ENCODE assay signal across 23 mouse cellular contexts in the genomic region with DNA sequence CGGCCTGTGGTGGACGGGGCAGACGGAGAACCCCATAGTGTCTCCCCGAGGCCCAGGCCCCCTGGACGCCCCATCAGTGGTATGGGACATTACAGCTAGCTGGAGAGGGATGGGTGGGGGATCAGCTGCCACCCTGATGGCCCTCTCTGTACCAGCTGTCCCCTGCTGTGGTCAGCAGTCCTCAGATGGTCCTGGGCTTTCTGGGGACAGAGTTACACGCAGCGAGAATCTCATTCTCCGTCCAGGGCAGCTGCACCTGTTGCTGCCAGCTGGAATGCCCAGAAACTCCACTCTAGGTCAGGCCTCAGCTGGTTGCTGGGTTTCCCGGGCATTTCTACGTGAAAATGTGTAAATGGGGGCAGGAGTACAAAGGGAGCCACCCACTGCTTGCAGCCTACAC. TPM values are rescaled to one million over a fixed set of nuclear protein-coding genes. Genes with fewer than 3 reads are reported as not detected.
DNase-seq lines count a peak whose midpoint lies in the region; ATAC-seq and TF ChIP-seq lines count a peak whose summit lies in the region.
"Had no signal": no experiment of that assay in that cellular context is flagged by ENCODE, and none has a peak within 500 bp of the region (broad histone marks: within the 10 kb centered on the region; RNA-seq: fewer than 3 reads in every experiment).

No protein-coding gene starts in this region.

- TF ChIP-seq POLR2A in limb, embryonic 14.5 days (IDR thresholded peaks at IDR 0.05; ENCODE audit: borderline replicate concordance, extremely low read depth, insufficient read depth, insufficient read length), result no peak

- H3K36me3 ChIP-seq in limb, embryonic 14.5 days (ENCODE audit: control insufficient read depth, insufficient read depth, low read length), result peaks cover 94% of the 10 kb centered on the region
- peaks cover 98% of the 10 kb centered on the region for H3K36me3 ChIP-seq in limb, embryonic 10.5 days

- no peak overlapping the region for H3K9ac ChIP-seq in limb, embryonic 14.5 days (ENCODE audit: low read depth, low read length, severe bottlenecking)
- H3K9ac ChIP-seq: embryonic facial prominence, embryonic 13.5 days; embryonic facial prominence, embryonic 15.5 days; forebrain, embryonic 12.5 days had no signal

- ATAC-seq in limb, embryonic 14.5 days (ENCODE audit: low FRiP score, low read depth), result 0 out of 2 replicates have a peak, but pooled peaks have one; percentile 3
- ATAC-seq: forebrain, embryonic 14.5 days; forebrain, embryonic 16.5 days had no signal

- 89% methylated on average over 10 of the region's 10 CpGs for WGBS in limb, embryonic 14.5 days
- 93% methylated on average over 10 of the region's 10 CpGs for WGBS in limb, embryonic 10.5 days

- DNase-seq in gastrocnemius, postnatal 14 days, result peak; percentile 59
- DNase-seq in gastrocnemius, adult 18-20 months (ENCODE audit: low spot score), result no peak
- no peak for DNase-seq in limb, embryonic 14.5 days (ENCODE audit: low spot score)
- no peak for DNase-seq in limb, embryonic 10.5 days (ENCODE audit: low spot score)
- DNase-seq in ovary, adult 18-20 months (ENCODE audit: low spot score), result no peak
- DNase-seq: adrenal gland, adult 2 months; adrenal gland, postnatal 10 days; adrenal gland, postnatal 25 days; cerebellum, adult 11 months; cerebellum, adult 18-20 months; cerebellum, adult 8-10 months; cerebellum, adult 9-11 months; cerebellum, postnatal 14 days; cerebellum, postnatal 36 days; embryo, embryonic 11 days had no signal

- no peak overlapping the region for H3K27ac ChIP-seq in limb, embryonic 14.5 days (replicated peaks; ENCODE audit: low read depth, low read length)
- no peak overlapping the region for H3K27ac ChIP-seq in limb, embryonic 10.5 days
- H3K27ac ChIP-seq: embryonic facial prominence, embryonic 13.5 days; embryonic facial prominence, embryonic 15.5 days; forebrain, embryonic 10.5 days; forebrain, embryonic 12.5 days had no signal

- H3K4me2 ChIP-seq in limb, embryonic 14.5 days (replicated peaks; ENCODE audit: low read depth, low read length, severe bottlenecking), result no peak overlapping the region
- H3K4me2 ChIP-seq: embryonic facial prominence, embryonic 13.5 days; embryonic facial prominence, embryonic 15.5 days; forebrain, embryonic 12.5 days had no signal

- H3K9me3 ChIP-seq in limb, embryonic 14.5 days (ENCODE audit: control insufficient read depth, low read length), result no peaks in the 10 kb centered on the region
- no peaks in the 10 kb centered on the region for H3K9me3 ChIP-seq in limb, embryonic 10.5 days (replicated peaks)
- H3K9me3 ChIP-seq: embryonic facial prominence, embryonic 13.5 days; embryonic facial prominence, embryonic 15.5 days; forebrain, embryonic 10.5 days; forebrain, embryonic 12.5 days had no signal

- no peak overlapping the region for H3K4me3 ChIP-seq in limb, embryonic 14.5 days (replicated peaks; ENCODE audit: low read length)
- H3K4me3 ChIP-seq in limb, embryonic 10.5 days, result no peak overlapping the region
- H3K4me3 ChIP-seq: embryonic facial prominence, embryonic 13.5 days; embryonic facial prominence, embryonic 15.5 days; erythroblast, embryonic 14.5 days; forebrain, embryonic 10.5 days; forebrain, embryonic 12.5 days had no signal

- intact Hi-C loops in gastrocnemius, postnatal 14 days (cut with DNase I; ENCODE audit: low total_unique reads), result no loop called here

- no peaks in the 10 kb centered on the region for H3K27me3 ChIP-seq in limb, embryonic 14.5 days (ENCODE audit: control insufficient read depth, insufficient read depth, low read length)
- no peaks in the 10 kb centered on the region for H3K27me3 ChIP-seq in limb, embryonic 10.5 days (ENCODE audit: low read depth, poor library complexity, severe bottlenecking)
- H3K27me3 ChIP-seq: embryonic facial prominence, embryonic 13.5 days; embryonic facial prominence, embryonic 15.5 days; forebrain, embryonic 12.5 days had no signal

- no peaks in the 10 kb centered on the region for H3K4me1 ChIP-seq in limb, embryonic 14.5 days (ENCODE audit: control insufficient read depth, insufficient read depth, low read length)
- no peaks in the 10 kb centered on the region for H3K4me1 ChIP-seq in limb, embryonic 10.5 days
- H3K4me1 ChIP-seq: embryonic facial prominence, embryonic 13.5 days; embryonic facial prominence, embryonic 15.5 days; forebrain, embryonic 10.5 days; forebrain, embryonic 12.5 days had no signal

RNA-seq across cellular contexts. Expression of gene Map2k2, which starts 13.9 kb away (rescaled TPM):
- total RNA-seq in gastrocnemius, postnatal 14 days (2021), result 100 to 1,000 TPM; 163 to 171 TPM
- total RNA-seq in gastrocnemius, adult 18-20 months (2021), result 100 to 1,000 TPM; 173 to 189 TPM
- polyA plus RNA-seq in limb, embryonic 14.5 days (2012; rRNA removed), result 165 and 176 TPM in 2 replicates
- polyA plus RNA-seq in limb, embryonic 14.5 days (2014; fragmentation: Nextera tagmentation; extraction: Ambion mirVana), result 176 and 199 TPM in 2 replicates
- 244 and 245 TPM in 2 replicates for polyA plus RNA-seq in limb, embryonic 10.5 days (2016; fragmentation: Nextera tagmentation; extraction: Ambion mirVana)

RNA-seq across cellular contexts. Expression of gene Zbtb7a, which starts 15.4 kb away (rescaled TPM):
- 10 to 100 TPM; 28.2 to 30.1 TPM for total RNA-seq in gastrocnemius, postnatal 14 days (2021)
- 10 to 100 TPM; 22.1 to 24.5 TPM for total RNA-seq in gastrocnemius, adult 18-20 months (2021)
- polyA plus RNA-seq in limb, embryonic 14.5 days (2012; rRNA removed), result 17.7 and 21.0 TPM in 2 replicates
- polyA plus RNA-seq in limb, embryonic 14.5 days (2014; fragmentation: Nextera tagmentation; extraction: Ambion mirVana), result 30.6 and 35.9 TPM in 2 replicates
- 9.6 and 11.7 TPM in 2 replicates for polyA plus RNA-seq in limb, embryonic 10.5 days (2016; fragmentation: Nextera tagmentation; extraction: Ambion mirVana)

RNA-seq across cellular contexts. Expression of gene Creb3l3, which starts 21.0 kb away (rescaled TPM):
- 1 to 10 TPM in 1 of 2 experiments, under 1 TPM in 1; 0.53 to 1.1 TPM for total RNA-seq in gastrocnemius, postnatal 14 days (2021)
- total RNA-seq in gastrocnemius, adult 18-20 months (2021), result under 1 TPM in 1 of 2 experiments, not detected in 1; 0.09 TPM
- 0.44 and 0.54 TPM in 2 replicates for polyA plus RNA-seq in limb, embryonic 14.5 days (2012; rRNA removed)
- polyA plus RNA-seq in limb, embryonic 14.5 days (2014; fragmentation: Nextera tagmentation; extraction: Ambion mirVana), result 0.58 and 0.74 TPM in 2 replicates
- polyA plus RNA-seq in limb, embryonic 10.5 days (2016; fragmentation: Nextera tagmentation; extraction: Ambion mirVana), result 0.58 and 0.66 TPM in 2 replicates
- total RNA-seq: MEL had no signal

RNA-seq across cellular contexts. Expression of gene Pias4, which starts 48.1 kb away (rescaled TPM):
- total RNA-seq in gastrocnemius, postnatal 14 days (2021), result 10 to 100 TPM; 12.3 to 12.8 TPM
- total RNA-seq in gastrocnemius, adult 18-20 months (2021), result 10 to 100 TPM; 15.3 to 17.1 TPM
- 35.1 and 49.4 TPM in 2 replicates for polyA plus RNA-seq in limb, embryonic 14.5 days (2012; rRNA removed)
- polyA plus RNA-seq in limb, embryonic 14.5 days (2014; fragmentation: Nextera tagmentation; extraction: Ambion mirVana), result 40.4 and 44.2 TPM in 2 replicates
- 73.6 and 73.9 TPM in 2 replicates for polyA plus RNA-seq in limb, embryonic 10.5 days (2016; fragmentation: Nextera tagmentation; extraction: Ambion mirVana)

RNA-seq across cellular contexts. Expression of gene Thop1, which starts 49.8 kb away (rescaled TPM):
- 10 to 100 TPM; 22.4 to 23.0 TPM for total RNA-seq in gastrocnemius, postnatal 14 days (2021)
- 10 to 100 TPM; 21.1 to 26.0 TPM for total RNA-seq in gastrocnemius, adult 18-20 months (2021)
- polyA plus RNA-seq in limb, embryonic 14.5 days (2012; rRNA removed), result 79.0 and 93.4 TPM in 2 replicates
- 52.4 and 54.1 TPM in 2 replicates for polyA plus RNA-seq in limb, embryonic 14.5 days (2014; fragmentation: Nextera tagmentation; extraction: Ambion mirVana)
- polyA plus RNA-seq in limb, embryonic 10.5 days (2016; fragmentation: Nextera tagmentation; extraction: Ambion mirVana), result 113 and 128 TPM in 2 replicates
